Mouse (Mus musculus): ENCODE measurements around the gene Zfp992. TPM values are rescaled to one million over a fixed set of nuclear protein-coding genes. Genes with fewer than 3 reads are reported as not detected.
"Not testable (repeated sequence)": the region's sequence is repeated elsewhere in the genome, so short reads cannot be mapped to it uniquely, and the experiment has no call there.

Zfp992 gene
- polyA plus RNA-seq, 1 experiment from 2014 or later, result 1.6 TPM

- WGBS (ENCODE audit: insufficient replicate concordance), result 56% methylated on average over 13 of the region's 13 CpGs
- peak; percentile 23 for ATAC-seq (ENCODE audit: low read depth)
Measured at GRCm38 (mm10) chr4:146483571-146484280, 34.9 kb downstream of the Zfp992 start.

DNA sequence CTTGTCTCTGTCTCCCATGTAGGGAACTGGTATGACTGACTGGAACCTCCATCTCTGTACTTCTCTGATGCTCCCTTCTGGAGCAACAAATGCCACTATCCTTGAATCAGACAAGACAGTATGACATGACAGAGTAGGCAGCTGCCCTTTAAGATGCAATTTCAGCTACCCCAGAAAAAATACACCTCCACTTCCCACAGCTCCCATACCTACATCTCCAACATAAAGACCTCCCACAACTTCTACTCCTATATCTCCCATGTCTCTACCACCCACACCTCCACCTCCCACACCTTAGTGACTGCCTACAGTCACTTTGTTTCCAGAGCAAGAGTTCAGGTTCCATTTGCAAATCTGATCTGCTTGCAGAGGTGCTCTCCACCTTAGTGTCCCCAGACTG is 35.9 kb downstream of the Zfp992 start:
- not testable (repeated sequence) for H3K4me3 ChIP-seq (ENCODE audit: low read depth, low read length); ATAC-seq (ENCODE audit: low read depth); H3K4me1 ChIP-seq (ENCODE audit: control insufficient read depth, low read depth, low read length); H3K27ac ChIP-seq (ENCODE audit: low read length); H3K4me2 ChIP-seq (ENCODE audit: low read depth, low read length); H3K27me3 ChIP-seq (ENCODE audit: control insufficient read depth, insufficient read depth, low read depth, low read length); H3K36me3 ChIP-seq (ENCODE audit: control insufficient read depth, insufficient read depth); H3K9ac ChIP-seq (ENCODE audit: low read depth, low read length)
- peaks cover 13% of the 10 kb centered on the region for H3K9me3 ChIP-seq (replicated peaks; ENCODE audit: control insufficient read depth, low read length)

More at GRCm38 (mm10) chr4:146483571-146484280, 34.9 kb downstream of the Zfp992 start:
- not testable (repeated sequence) for H3K4me2 ChIP-seq (ENCODE audit: low read depth, low read length); H3K4me3 ChIP-seq (ENCODE audit: low read depth, low read length); H3K4me1 ChIP-seq (ENCODE audit: control insufficient read depth, low read depth, low read length); H3K36me3 ChIP-seq (ENCODE audit: control insufficient read depth, insufficient read depth); H3K27ac ChIP-seq (ENCODE audit: low read length); H3K9ac ChIP-seq (ENCODE audit: low read depth, low read length); H3K27me3 ChIP-seq (ENCODE audit: control insufficient read depth, insufficient read depth, low read depth, low read length)
- H3K9me3 ChIP-seq (replicated peaks; ENCODE audit: control insufficient read depth, low read length), result peaks cover 13% of the 10 kb centered on the region

- not testable (repeated sequence) for ATAC-seq (ENCODE audit: low read depth); H3K27me3 ChIP-seq (ENCODE audit: control insufficient read depth, insufficient read depth, low read depth, low read length); H3K4me3 ChIP-seq (ENCODE audit: low read depth, low read length); H3K36me3 ChIP-seq (ENCODE audit: control insufficient read depth, insufficient read depth); H3K4me1 ChIP-seq (ENCODE audit: control insufficient read depth, low read depth, low read length); H3K4me2 ChIP-seq (ENCODE audit: low read depth, low read length); H3K27ac ChIP-seq (ENCODE audit: low read length); H3K9ac ChIP-seq (ENCODE audit: low read depth, low read length)
- H3K9me3 ChIP-seq (replicated peaks; ENCODE audit: control insufficient read depth, low read length), result peaks cover 13% of the 10 kb centered on the region
- WGBS (ENCODE audit: insufficient replicate concordance), result 51% methylated on average over 6 of the region's 6 CpGs
Measured at GRCm38 (mm10) chr4:146485183-146485939, 36.5 kb downstream of the Zfp992 start.

- ATAC-seq (ENCODE audit: low read depth), result 0 out of 2 replicates have a peak, but pooled peaks have one; percentile 15
- H3K9ac ChIP-seq (ENCODE audit: low read depth, low read length); H3K4me3 ChIP-seq (ENCODE audit: low read depth, low read length); H3K27ac ChIP-seq (ENCODE audit: low read length); H3K4me1 ChIP-seq (ENCODE audit: control insufficient read depth, low read depth, low read length); H3K4me2 ChIP-seq (ENCODE audit: low read depth, low read length); H3K27me3 ChIP-seq (ENCODE audit: control insufficient read depth, insufficient read depth, low read depth, low read length); H3K36me3 ChIP-seq (ENCODE audit: control insufficient read depth, insufficient read depth): not testable (repeated sequence)
- H3K9me3 ChIP-seq (replicated peaks; ENCODE audit: control insufficient read depth, low read length), result peaks cover 13% of the 10 kb centered on the region
- 38% methylated on average over 1 of the region's 1 CpGs for WGBS (ENCODE audit: insufficient replicate concordance)
Measured at GRCm38 (mm10) chr4:146486753-146487152, 37.9 kb downstream of the Zfp992 start.

DNA sequence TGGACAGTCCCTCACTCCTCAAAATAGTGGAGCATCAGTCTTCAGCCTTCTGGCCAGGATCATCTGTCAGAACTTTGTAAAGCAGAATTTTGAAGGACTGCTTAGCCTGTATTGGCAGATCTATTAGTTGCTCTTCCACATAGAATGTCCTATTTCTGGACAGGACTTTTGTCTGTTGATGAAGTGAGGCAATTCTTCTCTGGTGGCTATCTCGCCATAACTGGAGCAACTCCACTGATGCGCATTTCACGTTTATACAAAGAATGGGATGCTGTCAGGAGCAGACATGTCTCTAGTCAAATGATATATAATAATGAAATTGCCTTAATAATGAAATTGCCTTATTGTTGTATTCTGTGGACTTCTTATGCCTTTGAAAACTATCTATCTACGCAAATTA is 40.4 kb downstream of the Zfp992 start:
- H3K4me2 ChIP-seq (ENCODE audit: low read depth, low read length); H3K27me3 ChIP-seq (ENCODE audit: control insufficient read depth, insufficient read depth, low read depth, low read length); H3K9ac ChIP-seq (ENCODE audit: low read depth, low read length); H3K4me3 ChIP-seq (ENCODE audit: low read depth, low read length); H3K4me1 ChIP-seq (ENCODE audit: control insufficient read depth, low read depth, low read length); H3K36me3 ChIP-seq (ENCODE audit: control insufficient read depth, insufficient read depth); ATAC-seq (ENCODE audit: low read depth); H3K27ac ChIP-seq (ENCODE audit: low read length): not testable (repeated sequence)
- H3K9me3 ChIP-seq (replicated peaks; ENCODE audit: control insufficient read depth, low read length), result peaks cover 17% of the 10 kb centered on the region
- 56% methylated on average over 4 of the region's 4 CpGs for WGBS (ENCODE audit: insufficient replicate concordance)

DNA sequence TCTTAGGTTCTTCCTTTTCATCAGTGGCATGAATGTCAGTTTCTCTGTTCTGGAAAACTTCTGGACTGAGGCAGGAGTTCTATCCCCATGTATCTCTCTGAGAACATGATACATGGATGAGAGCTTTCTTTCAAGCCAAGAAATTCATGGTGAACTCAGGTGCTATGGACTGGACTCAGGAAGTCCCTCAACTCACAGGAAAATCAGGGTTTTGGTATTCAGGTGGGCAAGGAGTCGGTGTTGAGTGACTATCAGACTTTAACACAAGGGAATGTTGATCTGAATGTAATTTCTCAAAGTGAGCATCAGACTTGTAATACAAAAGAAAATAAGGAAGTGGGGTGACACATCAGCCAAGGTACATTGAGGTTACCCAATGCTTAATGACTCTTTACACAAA is 43.2 kb downstream of the Zfp992 start:
- not testable (repeated sequence) for ATAC-seq (ENCODE audit: low read depth); H3K4me3 ChIP-seq (ENCODE audit: low read depth, low read length); H3K9ac ChIP-seq (ENCODE audit: low read depth, low read length); H3K4me2 ChIP-seq (ENCODE audit: low read depth, low read length); H3K27me3 ChIP-seq (ENCODE audit: control insufficient read depth, insufficient read depth, low read depth, low read length); H3K27ac ChIP-seq (ENCODE audit: low read length); H3K36me3 ChIP-seq (ENCODE audit: control insufficient read depth, insufficient read depth); H3K4me1 ChIP-seq (ENCODE audit: control insufficient read depth, low read depth, low read length)
- peaks cover 20% of the 10 kb centered on the region for H3K9me3 ChIP-seq (replicated peaks; ENCODE audit: control insufficient read depth, low read length)
- WGBS (ENCODE audit: insufficient replicate concordance), result 57% methylated on average over 1 of the region's 1 CpGs

GRCm38 (mm10) chr4:146492439-146492838 is 43.6 kb downstream of the Zfp992 start:
- no peaks in the 10 kb centered on the region for H3K27me3 ChIP-seq (ENCODE audit: control insufficient read depth, insufficient read depth, low read depth, low read length)
- no peak for ATAC-seq (ENCODE audit: low read depth)
- no peak overlapping the region for H3K27ac ChIP-seq (ENCODE audit: low read length)
- H3K4me2 ChIP-seq (ENCODE audit: low read depth, low read length), result no peak overlapping the region
- no peak overlapping the region for H3K4me3 ChIP-seq (ENCODE audit: low read depth, low read length)
- H3K36me3 ChIP-seq (ENCODE audit: control insufficient read depth, insufficient read depth), result no peaks in the 10 kb centered on the region
- no peaks in the 10 kb centered on the region for H3K4me1 ChIP-seq (ENCODE audit: control insufficient read depth, low read depth, low read length)
- no peak overlapping the region for H3K9ac ChIP-seq (ENCODE audit: low read depth, low read length)
- H3K9me3 ChIP-seq (replicated peaks; ENCODE audit: control insufficient read depth, low read length), result peaks cover 21% of the 10 kb centered on the region

- 28% methylated on average over 1 of the region's 1 CpGs for WGBS (ENCODE audit: insufficient replicate concordance)
Measured at GRCm38 (mm10) chr4:146492851-146493250, 44.0 kb downstream of the Zfp992 start.

DNA sequence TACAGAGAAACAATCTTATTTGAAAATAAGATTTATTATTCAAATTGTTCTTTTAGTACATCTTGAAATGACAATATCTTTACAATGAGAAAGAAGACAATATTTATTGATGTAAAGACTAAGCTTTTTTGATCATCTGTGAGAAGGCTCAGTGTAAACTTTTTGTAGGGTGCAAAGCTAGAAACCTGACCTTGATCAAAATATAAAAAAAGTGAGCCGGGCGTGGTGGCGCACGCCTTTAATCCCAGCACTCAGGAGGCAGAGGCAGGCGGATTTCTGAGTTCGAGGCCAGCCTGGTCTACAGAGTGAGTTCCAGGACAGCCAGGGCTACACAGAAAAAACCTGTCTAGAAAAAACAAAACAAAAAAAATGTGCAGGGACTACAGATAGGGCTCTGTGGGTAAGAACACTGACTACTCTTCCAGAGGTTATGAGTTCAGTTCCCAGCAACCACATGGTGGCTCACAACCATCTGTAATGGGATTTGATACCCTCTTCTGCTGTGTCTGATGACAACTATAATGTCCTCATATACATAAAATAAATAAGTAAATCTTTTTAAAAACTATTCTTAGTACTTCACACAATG is 44.6 kb downstream of the Zfp992 start:
- peaks cover 23% of the 10 kb centered on the region for H3K9me3 ChIP-seq (replicated peaks; ENCODE audit: control insufficient read depth, low read length)
- H3K36me3 ChIP-seq (ENCODE audit: control insufficient read depth, insufficient read depth); H3K9ac ChIP-seq (ENCODE audit: low read depth, low read length); H3K27me3 ChIP-seq (ENCODE audit: control insufficient read depth, insufficient read depth, low read depth, low read length); H3K4me3 ChIP-seq (ENCODE audit: low read depth, low read length); H3K4me2 ChIP-seq (ENCODE audit: low read depth, low read length); H3K27ac ChIP-seq (ENCODE audit: low read length); H3K4me1 ChIP-seq (ENCODE audit: control insufficient read depth, low read depth, low read length): not testable (repeated sequence)
- ATAC-seq (ENCODE audit: low read depth), result peak; percentile 12; the same call in 1 of the 2 replicates
- WGBS (ENCODE audit: insufficient replicate concordance), result 68% methylated on average over 6 of the region's 6 CpGs

More at GRCm38 (mm10) chr4:146492851-146493250, 44.0 kb downstream of the Zfp992 start:
- no peak overlapping the region for H3K4me3 ChIP-seq (ENCODE audit: low read depth, low read length)
- no peak overlapping the region for H3K27ac ChIP-seq (ENCODE audit: low read length)
- H3K4me1 ChIP-seq (ENCODE audit: control insufficient read depth, low read depth, low read length), result no peaks in the 10 kb centered on the region
- H3K27me3 ChIP-seq (ENCODE audit: control insufficient read depth, insufficient read depth, low read depth, low read length), result no peaks in the 10 kb centered on the region
- H3K4me2 ChIP-seq (ENCODE audit: low read depth, low read length), result no peak overlapping the region
- H3K36me3 ChIP-seq (ENCODE audit: control insufficient read depth, insufficient read depth), result no peaks in the 10 kb centered on the region
- peak; percentile 20; the same call in 1 of the 2 replicates for ATAC-seq (ENCODE audit: low read depth)
- no peak overlapping the region for H3K9ac ChIP-seq (ENCODE audit: low read depth, low read length)
- peaks cover 21% of the 10 kb centered on the region for H3K9me3 ChIP-seq (replicated peaks; ENCODE audit: control insufficient read depth, low read length)
